Mouse (Mus musculus): ENCODE data around the gene Tmbim7. TPM values are rescaled to one million over a fixed set of nuclear protein-coding genes. Genes with fewer than 3 reads are reported as not detected.
"Not testable (repeated sequence)": the region's sequence is repeated elsewhere in the genome, so short reads cannot be mapped to it uniquely, and the experiment has no call there.

Tmbim7 gene
- polyA plus RNA-seq (2015; fragmentation: Nextera tagmentation; extraction: Ambion mirVana): not detected in 2 replicates

GRCm38 (mm10) chr5:3650881-3651280, at the start of gene Tmbim7:
Gene Tmbim7 (plus strand): TSS chr5:3651181.
- Histone ChIP-seq H3K9ac (ENCODE audit: low read depth, low read length) (no peak within 1 kb of the TSS), H3K27me3 (ENCODE audit: insufficient read depth, low read length) (no peaks in the 10 kb centered on the region), H3K4me1 (replicated peaks; ENCODE audit: insufficient read depth, low read length) (no peaks in the 10 kb centered on the region), H3K9me3 (replicated peaks; ENCODE audit: low read length) (no peaks in the 10 kb centered on the region), H3K27ac (no peak within 1 kb of the TSS), H3K36me3 (ENCODE audit: insufficient read depth, low read length) (no peaks in the 10 kb centered on the region), H3K4me2 (ENCODE audit: low read length) (no peak within 1 kb of the TSS), H3K4me3 (replicated peaks; ENCODE audit: low read depth, low read length) (no peak within 1 kb of the TSS)
- DNase-seq (ENCODE audit: low spot score) (no peak), ATAC-seq (replicated peaks; ENCODE audit: low FRiP score, low read depth) (no peak)
- WGBS: 87% methylated on average over 6 of the region's 6 CpGs
- no peak for TF ChIP-seq CTCF (IDR thresholded peaks at IDR 0.05; ENCODE audit: low read depth)

- ATAC-seq (replicated peaks; ENCODE audit: low FRiP score, low read depth) (no peak), DNase-seq (ENCODE audit: low spot score) (no peak)
- H3K27me3 ChIP-seq (ENCODE audit: insufficient read depth, low read length): no peaks in the 10 kb centered on the region
- H3K4me1 ChIP-seq (replicated peaks; ENCODE audit: insufficient read depth, low read length): no peaks in the 10 kb centered on the region
- 0 out of 2 replicates have a peak, but pooled peaks cover 17% of the 10 kb centered on the region for H3K36me3 ChIP-seq (ENCODE audit: insufficient read depth, low read length)
- no peak overlapping the region for H3K4me3 ChIP-seq (replicated peaks; ENCODE audit: low read depth, low read length)
- no peaks in the 10 kb centered on the region for H3K9me3 ChIP-seq (replicated peaks; ENCODE audit: low read length)
- no peak overlapping the region for H3K9ac ChIP-seq (ENCODE audit: low read depth, low read length)
- no peak overlapping the region for H3K27ac ChIP-seq
- no peak for TF ChIP-seq CTCF (IDR thresholded peaks at IDR 0.05; ENCODE audit: low read depth)
- WGBS: 94% methylated on average over 9 of the region's 9 CpGs
- no peak overlapping the region for H3K4me2 ChIP-seq (ENCODE audit: low read length)
These were observed 43.9 kb upstream of the Tmbim7 start for GRCm38 (mm10) chr5:3607114-3607513.

DNA sequence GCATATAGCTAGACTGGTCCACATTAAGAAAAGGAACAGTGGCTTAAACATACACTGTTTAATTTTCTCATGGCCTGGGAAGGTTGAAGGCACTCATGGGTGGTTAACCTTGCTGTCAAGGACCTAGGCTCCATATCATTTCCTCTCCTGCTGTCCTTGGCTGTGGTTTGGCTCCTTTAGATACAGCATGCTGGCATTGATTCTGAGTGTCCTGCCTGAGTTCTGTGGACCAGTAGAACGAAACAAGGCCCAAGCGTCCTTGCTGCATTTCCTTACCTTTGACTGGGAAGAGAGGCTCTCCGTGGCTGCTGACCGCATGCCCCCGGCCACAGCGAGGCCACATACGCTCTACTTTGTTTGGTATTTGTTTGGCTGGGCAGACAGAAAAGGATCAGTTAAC, 41.7 kb upstream of the Tmbim7 start:
- 94% methylated on average over 7 of the region's 7 CpGs for WGBS
- H3K9ac ChIP-seq (ENCODE audit: low read depth, low read length): no peak overlapping the region
- no peak for TF ChIP-seq CTCF (IDR thresholded peaks at IDR 0.05; ENCODE audit: low read depth)
- DNase-seq (ENCODE audit: low spot score) (no peak), ATAC-seq (replicated peaks; ENCODE audit: low FRiP score, low read depth) (no peak)
- H3K4me1 ChIP-seq (replicated peaks; ENCODE audit: insufficient read depth, low read length): no peaks in the 10 kb centered on the region
- H3K27ac ChIP-seq: no peak overlapping the region
- H3K4me2 ChIP-seq (ENCODE audit: low read length): no peak overlapping the region
- 0 out of 2 replicates have a peak, but pooled peaks cover 24% of the 10 kb centered on the region for H3K36me3 ChIP-seq (ENCODE audit: insufficient read depth, low read length)
- H3K9me3 ChIP-seq (replicated peaks; ENCODE audit: low read length): no peaks in the 10 kb centered on the region
- H3K4me3 ChIP-seq (replicated peaks; ENCODE audit: low read depth, low read length): no peak overlapping the region
- no peaks in the 10 kb centered on the region for H3K27me3 ChIP-seq (ENCODE audit: insufficient read depth, low read length)

DNA sequence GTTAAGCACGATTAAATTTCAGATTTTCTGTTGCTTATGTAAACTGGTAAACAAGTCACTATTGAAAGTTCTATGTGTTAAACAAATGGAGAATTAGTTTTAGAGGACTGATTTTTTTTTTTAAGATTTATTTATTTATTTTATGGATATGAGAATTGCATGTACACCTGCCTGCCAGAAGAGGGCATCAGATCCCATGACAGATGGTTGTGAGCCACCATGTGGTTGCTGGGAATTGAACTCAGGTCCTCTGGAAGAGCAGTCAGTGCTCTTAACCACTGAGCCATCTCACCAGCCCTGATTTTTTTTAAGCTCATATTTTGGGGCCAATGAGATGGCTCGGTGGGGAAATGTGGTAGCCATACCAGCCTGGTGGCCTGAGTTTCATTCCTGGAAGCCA, 39.1 kb upstream of the Tmbim7 start:
- not testable (repeated sequence) for ATAC-seq (replicated peaks; ENCODE audit: low FRiP score, low read depth); H3K9me3 ChIP-seq (replicated peaks; ENCODE audit: low read length)
- peak; percentile 7; the same call in 1 of the 2 replicates for TF ChIP-seq CTCF (IDR thresholded peaks at IDR 0.05; ENCODE audit: low read depth)

GRCm38 (mm10) chr5:3620486-3620885, 30.5 kb upstream of the Tmbim7 start:
- H3K36me3 ChIP-seq (ENCODE audit: insufficient read depth, low read length): peaks cover 33% of the 10 kb centered on the region; the same call in 1 of the 2 replicates
- ATAC-seq (replicated peaks; ENCODE audit: low FRiP score, low read depth): no peak
- no peak overlapping the region for H3K4me3 ChIP-seq (replicated peaks; ENCODE audit: low read depth, low read length)
- H3K9me3 ChIP-seq (replicated peaks; ENCODE audit: low read length): no peaks in the 10 kb centered on the region
- no peak overlapping the region for H3K4me2 ChIP-seq (ENCODE audit: low read length)
- TF ChIP-seq CTCF (IDR thresholded peaks at IDR 0.05; ENCODE audit: low read depth): no peak
- H3K9ac ChIP-seq (ENCODE audit: low read depth, low read length): no peak overlapping the region
- DNase-seq (ENCODE audit: low spot score): no peak
- WGBS: 81% methylated on average over 7 of the region's 7 CpGs
- no peak overlapping the region for H3K27ac ChIP-seq
- H3K27me3 ChIP-seq (ENCODE audit: insufficient read depth, low read length): no peaks in the 10 kb centered on the region
- H3K4me1 ChIP-seq (replicated peaks; ENCODE audit: insufficient read depth, low read length): no peaks in the 10 kb centered on the region

More for the DNA sequence above, 39.1 kb upstream of the Tmbim7 start:
- not testable (repeated sequence) for H3K9ac ChIP-seq (ENCODE audit: low read depth, low read length); H3K4me1 ChIP-seq (replicated peaks; ENCODE audit: insufficient read depth, low read length); H3K4me3 ChIP-seq (replicated peaks; ENCODE audit: low read depth, low read length); H3K27me3 ChIP-seq (ENCODE audit: insufficient read depth, low read length); DNase-seq (ENCODE audit: low spot score); H3K4me2 ChIP-seq (ENCODE audit: low read length); H3K27ac ChIP-seq
- 0 out of 2 replicates have a peak, but pooled peaks cover 18% of the 10 kb centered on the region for H3K36me3 ChIP-seq (ENCODE audit: insufficient read depth, low read length)
- WGBS: 92% methylated on average over 2 of the region's 2 CpGs

DNA sequence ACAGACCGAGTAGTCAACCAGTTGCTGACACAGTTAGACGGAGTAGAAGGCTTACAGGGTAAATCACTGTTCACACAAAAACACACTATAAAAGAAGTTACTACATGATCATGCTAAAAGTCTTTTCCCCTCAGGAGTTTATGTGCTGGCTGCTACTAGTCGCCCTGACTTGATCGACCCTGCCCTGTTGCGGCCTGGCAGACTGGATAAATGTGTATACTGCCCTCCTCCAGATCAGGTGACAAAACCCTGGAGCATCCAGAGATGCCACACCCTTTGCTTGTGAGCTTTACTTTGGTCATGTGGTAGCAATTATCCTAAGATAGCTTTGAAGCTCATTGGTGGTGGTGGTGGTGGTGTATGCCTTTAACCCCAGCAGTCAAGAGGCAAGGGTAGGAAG, 20.9 kb upstream of the Tmbim7 start:
- Histone ChIP-seq H3K36me3 (ENCODE audit: insufficient read depth, low read length) (0 out of 2 replicates have a peak, but pooled peaks cover 15% of the 10 kb centered on the region), H3K9me3 (replicated peaks; ENCODE audit: low read length) (no peaks in the 10 kb centered on the region), H3K9ac (ENCODE audit: low read depth, low read length) (no peak overlapping the region), H3K27me3 (ENCODE audit: insufficient read depth, low read length) (no peaks in the 10 kb centered on the region), H3K4me2 (ENCODE audit: low read length) (no peak overlapping the region), H3K27ac (no peak overlapping the region), H3K4me3 (replicated peaks; ENCODE audit: low read depth, low read length) (no peak overlapping the region), H3K4me1 (replicated peaks; ENCODE audit: insufficient read depth, low read length) (no peaks in the 10 kb centered on the region)
- DNase-seq (ENCODE audit: low spot score) (no peak), ATAC-seq (replicated peaks; ENCODE audit: low FRiP score, low read depth) (no peak; the same call in 1 of the 2 replicates)
- WGBS: 81% methylated on average over 5 of the region's 5 CpGs
- no peak for TF ChIP-seq CTCF (IDR thresholded peaks at IDR 0.05; ENCODE audit: low read depth)
